Mouse (Mus musculus) left cerebral cortex, adult 8-10 months (tissue): ENCODE results near the gene Lyz1. TPM values are rescaled to one million over a fixed set of nuclear protein-coding genes. Genes with fewer than 3 reads are reported as not detected.
"Not testable (repeated sequence)": the region's sequence is repeated elsewhere in the genome, so short reads cannot be mapped to it uniquely, and the experiment has no call there.

Experiments used
- DNase-seq, 2 experiments: peaks; one replicate each; pipeline ENCODE4 v3.0.0; 2022; ENCODE audit warnings: low spot score in 2 of 2
- total RNA-seq, 4 experiments: library from RNA; stranded (reverse); gene quantifications; 2 replicates each; pipeline ENCODE4 v1.2.4; 2022

Lyz1 gene
- total RNA-seq, 4 experiments from 2014 or later, result 1.4 to 13.6 (median 6.2) TPM

DNA sequence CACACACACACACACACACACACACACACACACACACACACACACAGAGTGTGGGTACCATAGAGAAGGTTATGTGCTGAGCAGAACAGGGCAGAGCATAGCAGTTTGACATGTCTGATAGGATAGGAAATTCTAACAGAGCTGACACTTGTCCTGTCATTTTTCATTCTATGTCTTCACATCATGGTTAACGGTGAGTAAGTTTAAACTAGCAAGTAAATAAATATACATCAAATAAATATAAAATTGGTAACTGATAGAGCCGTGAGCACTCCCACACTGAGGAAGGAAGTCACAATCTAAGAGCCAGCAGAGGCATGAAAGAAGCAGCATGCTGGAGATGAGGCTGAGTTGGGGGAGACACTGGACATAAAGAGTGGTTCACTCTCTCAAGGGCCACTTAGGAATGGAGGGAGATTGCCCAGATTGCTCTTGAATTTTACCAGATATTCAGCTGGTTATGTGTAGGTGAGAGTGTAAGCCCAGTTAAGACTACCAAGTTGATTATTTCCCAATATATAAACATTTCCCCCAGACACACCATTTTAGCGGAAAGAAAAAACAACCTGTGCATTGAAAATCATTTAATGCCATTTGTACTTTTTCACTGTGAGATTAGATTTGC, 5.3 kb downstream of the Lyz1 start:
- no peak for DNase-seq

- no peak for DNase-seq
Observed at GRCm38 (mm10) chr10:117286366-117286970, 6.2 kb downstream of the Lyz1 start.

DNA sequence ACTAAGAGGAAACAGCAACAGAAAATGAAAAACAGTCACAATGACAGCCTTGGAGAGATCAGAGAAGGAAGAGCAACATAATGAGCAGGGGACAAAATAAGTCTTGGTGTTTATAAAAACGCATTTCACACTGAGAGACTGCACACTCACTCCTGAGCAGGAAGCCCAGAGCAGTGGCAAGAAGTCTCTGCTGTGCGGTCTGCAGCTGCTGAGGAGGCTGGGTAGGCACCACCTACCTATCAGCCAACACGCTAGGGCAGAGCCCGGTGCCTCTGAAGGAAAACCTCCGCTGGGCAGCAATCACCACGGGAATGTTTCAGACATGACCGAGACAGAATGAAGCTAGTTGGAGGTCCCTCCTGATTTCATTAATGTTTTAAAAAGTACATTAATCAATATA, 7.1 kb downstream of the Lyz1 start:
- not testable (repeated sequence) for DNase-seq

DNA sequence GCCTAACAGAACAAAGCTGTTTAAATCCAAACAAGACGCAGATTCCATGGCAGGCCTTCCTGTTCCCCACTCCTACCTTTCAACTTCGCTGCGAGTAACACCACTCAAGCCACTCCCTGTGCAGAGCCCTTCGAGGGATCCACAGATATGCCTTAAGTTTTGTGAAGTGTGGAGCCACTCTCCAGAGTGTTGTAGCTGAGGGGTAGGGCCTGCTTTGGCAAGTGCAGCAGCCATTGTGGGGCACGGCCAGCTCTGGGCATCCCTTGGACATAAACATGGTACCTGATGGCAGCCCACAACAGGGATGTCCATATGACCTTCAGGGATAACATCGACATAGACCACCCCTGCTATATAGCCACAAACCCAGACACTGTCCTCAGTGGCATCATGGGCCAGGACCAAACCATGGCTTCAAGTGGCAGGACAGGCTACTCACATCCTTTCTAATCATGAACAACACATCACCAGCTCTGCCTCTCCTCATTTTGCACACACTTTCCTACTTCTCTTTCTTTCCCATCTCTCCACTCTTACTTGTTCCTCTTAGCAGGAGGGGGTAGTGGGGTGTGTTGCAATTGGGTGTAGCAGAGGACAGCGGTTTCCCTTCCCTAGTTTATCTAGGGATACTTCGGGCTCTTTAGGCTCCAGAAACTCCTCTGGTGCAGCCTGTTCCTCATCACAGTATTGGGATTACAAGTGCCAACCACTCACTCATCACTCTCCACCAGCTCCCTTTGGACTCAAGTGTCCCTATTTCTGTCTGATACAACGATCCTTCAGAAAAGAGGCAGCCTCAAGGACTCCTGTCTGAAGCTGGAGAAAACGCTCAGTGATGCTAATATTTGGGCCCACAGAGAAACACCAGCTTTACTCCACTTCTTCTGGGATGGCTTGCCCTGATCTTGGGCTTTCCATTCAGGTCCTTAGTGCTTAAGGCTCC, 7.8 kb downstream of the Lyz1 start:
- no peak for DNase-seq

DNA sequence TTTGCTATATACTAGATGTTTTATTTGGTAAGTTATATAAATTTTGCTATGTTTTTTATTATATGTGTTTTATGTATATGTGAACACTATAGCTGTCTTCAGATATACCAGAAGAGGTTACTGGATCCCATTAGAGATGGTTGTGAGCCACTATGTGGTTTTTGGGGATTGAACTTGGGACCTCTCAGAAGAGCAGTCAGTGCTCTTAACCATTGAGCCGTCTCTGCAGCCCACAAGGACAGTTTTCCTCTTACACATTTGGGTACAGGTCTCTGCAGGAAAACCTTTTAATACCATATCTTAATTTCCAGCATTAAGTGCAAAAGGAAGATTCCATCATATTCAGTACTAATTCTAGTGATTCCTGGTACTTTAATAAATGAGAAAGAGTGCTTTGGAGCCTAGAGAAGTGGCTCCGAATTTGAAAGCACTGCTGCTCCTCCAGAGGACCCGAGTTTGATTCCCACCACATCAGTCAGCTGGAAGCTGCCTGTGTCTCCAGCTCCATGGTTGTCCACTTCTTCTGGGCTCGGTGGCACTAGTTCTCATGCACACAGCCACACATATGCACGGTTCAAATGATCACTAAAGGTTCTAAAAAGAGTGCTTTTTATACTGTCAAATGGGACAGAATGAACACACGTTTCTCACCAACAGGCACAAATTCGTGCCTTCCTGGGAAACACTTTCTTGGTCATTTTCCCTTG, 8.6 kb downstream of the Lyz1 start:
- no peak for DNase-seq

- not testable (repeated sequence) for DNase-seq
Observed at GRCm38 (mm10) chr10:117283196-117283595, 9.5 kb downstream of the Lyz1 start.

DNA sequence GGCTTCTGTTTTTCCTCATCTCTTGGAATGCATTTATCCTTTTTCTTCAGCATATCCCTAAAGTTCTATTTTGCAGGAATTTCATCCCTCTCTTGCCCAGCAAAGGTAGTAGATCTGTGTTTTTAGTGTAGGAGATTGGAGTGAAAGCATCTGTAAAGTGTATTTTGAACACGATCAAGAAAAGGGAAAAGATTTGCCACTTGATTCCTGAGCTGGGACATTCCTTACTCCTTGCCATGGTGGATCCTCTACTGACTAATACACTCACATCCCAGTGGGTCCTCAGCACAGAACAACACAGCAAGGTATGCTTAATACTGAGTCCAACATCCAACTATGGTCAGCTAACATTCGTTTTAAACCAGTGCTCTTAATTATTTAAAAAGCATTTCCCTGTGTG, 10.1 kb downstream of the Lyz1 start:
- DNase-seq, result no peak

DNA sequence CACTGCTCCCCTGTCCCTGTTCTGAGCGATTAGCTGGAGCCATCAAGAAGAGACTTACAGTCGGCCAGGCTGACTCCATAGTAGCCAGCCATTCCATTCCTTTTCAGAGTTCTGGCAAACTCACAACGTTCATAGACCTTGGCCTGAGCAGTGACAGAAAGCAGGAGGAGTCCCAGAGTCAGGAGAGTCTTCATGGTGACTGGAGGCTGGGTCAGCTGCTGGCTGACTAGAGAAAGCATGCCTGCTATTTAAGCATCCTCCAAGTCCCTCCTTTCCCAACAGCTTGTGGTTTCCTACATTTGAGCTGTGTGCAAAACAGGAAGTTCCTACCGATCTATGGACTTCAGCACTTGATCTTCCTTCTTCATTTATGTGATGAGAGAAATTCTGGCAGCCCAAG, 10.6 kb downstream of the Lyz1 start, which contains the start of gene Lyz2:
Gene Lyz2 (minus strand): TSS at position 273 of the 400 bp plus-strand sequence.
- DNase-seq, result no peak

GRCm38 (mm10) chr10:117281381-117281920, 11.2 kb downstream of the Lyz1 start:
- no peak for DNase-seq

GRCm38 (mm10) chr10:117280000-117280399, 12.7 kb downstream of the Lyz1 start:
- no peak for DNase-seq

DNA sequence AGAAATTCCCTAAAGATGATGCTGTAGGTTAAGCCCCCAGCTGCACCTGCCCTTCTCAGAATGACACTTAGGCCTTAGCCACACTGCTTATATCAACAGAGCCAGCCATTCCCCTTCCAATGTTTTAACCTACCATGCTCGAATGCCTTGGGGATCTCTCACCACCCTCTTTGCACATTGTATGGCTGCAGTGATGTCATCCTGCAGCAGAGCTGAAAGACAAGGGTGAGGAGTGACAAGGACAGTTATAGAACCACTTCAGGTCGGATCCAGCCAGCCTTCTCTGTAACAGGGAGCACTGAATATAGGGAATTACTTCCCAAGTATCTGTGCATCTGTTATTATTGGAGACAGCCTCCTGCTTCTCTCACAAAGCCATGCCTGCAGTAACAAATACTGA, 14.2 kb downstream of the Lyz1 start:
- not testable (repeated sequence) for DNase-seq

DNA sequence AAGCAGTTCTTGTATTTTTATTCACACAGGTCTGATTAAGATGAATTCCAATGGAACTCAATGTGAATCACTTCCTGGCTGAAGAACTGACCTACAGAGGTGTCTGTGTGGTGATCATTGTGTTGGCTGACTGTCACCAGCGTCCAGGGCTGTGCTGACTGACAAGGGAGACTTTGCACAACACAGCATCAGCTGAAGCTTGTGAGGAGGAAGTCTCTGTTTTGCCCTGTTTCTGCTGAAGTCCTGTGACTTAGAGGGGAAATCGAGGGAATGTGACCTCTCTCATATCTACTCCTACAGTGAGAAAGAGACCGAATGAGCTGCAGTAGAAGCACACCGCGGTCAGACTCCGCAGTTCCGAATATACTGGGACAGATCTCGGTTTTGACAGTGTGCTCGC, 14.9 kb downstream of the Lyz1 start:
- not testable (repeated sequence) for DNase-seq

DNA sequence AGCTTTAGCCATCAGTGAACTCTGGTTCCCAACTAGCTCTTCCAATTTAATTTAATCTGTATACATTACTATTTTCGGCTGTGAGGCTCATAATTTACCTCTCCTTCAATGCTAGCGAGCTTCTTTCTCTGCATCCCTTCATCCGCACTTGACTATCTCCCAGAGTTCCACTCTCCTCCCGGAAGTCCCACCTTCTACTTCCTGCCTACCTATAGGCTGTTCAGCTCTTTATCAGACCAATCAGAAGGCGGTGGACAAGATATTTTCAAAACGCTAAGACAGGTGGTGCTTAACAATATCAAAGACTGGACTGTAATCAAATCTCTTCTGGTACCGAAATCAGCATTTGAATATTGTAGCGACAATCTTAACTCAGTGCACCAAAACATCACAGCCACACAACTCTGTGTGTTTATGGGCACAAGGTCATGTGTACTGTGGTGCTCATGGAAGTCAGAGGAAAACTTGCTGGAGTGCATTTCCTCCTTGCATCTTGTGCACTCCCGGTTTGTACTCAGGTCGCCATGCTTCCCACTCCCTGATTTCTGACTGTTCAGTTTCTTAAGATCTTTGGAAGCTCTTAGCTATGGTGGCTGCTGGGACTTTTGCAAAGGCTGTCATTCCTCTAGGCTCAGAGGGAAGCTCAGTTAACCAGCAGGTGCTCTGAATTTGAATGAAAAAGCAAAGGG, 16.8 kb downstream of the Lyz1 start:
- DNase-seq, result no peak

GRCm38 (mm10) chr10:117274645-117275044, 18.0 kb downstream of the Lyz1 start:
- DNase-seq, result not testable (repeated sequence)

- DNase-seq, result no peak
Observed at GRCm38 (mm10) chr10:117272023-117272422, 20.6 kb downstream of the Lyz1 start.

DNA sequence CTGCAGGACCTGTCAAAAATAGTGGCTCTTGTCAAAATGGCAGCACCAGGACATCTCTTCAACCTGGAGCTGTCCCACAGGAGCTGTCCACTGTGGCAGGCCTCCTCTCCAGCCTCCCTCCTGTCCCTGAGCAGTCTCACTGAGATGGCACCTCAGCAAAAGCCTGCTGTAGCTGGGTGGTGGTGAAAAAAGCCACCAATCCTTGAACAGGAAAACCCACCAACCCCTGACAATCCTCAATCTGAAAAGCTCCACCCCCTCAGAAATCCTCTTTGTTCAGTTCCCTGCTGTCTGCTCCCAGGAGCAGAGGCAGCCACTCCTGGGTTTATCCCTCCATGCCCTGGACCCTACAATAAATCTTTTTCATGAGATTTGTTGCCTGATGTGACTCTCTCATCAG, 32.8 kb downstream of the Lyz1 start:
- DNase-seq, result no peak

DNA sequence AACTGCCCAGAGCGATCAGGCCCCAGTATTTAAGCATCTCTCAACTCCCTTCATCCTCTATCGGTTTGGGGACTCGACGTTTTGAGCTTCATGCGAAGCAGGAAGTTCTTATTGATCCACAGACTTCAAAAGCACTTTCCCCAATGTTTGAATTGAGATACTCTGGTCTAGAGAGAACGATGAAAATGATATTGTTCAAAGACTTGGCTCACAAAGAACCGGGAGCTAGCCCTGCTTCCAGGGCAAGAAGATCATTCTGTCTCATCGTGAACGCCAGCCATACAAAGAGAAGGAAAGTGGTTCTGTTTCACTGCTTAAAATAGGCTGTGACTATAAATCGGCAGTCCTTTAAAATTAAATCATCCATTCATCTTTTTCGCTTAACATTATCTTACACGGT, 54.1 kb downstream of the Lyz1 start, which contains the start of gene 9530003J23Rik:
Gene 9530003J23Rik (minus strand): TSS at position 101 of the 400 bp plus-strand sequence.
- no peak for DNase-seq
